Mouse (Mus musculus): ENCODE measurements around the gene Tns4. TPM values are rescaled to one million over a fixed set of nuclear protein-coding genes. Genes with fewer than 3 reads are reported as not detected.

Gene Tns4
- polyA plus RNA-seq, 1 experiment from 2014 or later = 0.09 TPM

DNA sequence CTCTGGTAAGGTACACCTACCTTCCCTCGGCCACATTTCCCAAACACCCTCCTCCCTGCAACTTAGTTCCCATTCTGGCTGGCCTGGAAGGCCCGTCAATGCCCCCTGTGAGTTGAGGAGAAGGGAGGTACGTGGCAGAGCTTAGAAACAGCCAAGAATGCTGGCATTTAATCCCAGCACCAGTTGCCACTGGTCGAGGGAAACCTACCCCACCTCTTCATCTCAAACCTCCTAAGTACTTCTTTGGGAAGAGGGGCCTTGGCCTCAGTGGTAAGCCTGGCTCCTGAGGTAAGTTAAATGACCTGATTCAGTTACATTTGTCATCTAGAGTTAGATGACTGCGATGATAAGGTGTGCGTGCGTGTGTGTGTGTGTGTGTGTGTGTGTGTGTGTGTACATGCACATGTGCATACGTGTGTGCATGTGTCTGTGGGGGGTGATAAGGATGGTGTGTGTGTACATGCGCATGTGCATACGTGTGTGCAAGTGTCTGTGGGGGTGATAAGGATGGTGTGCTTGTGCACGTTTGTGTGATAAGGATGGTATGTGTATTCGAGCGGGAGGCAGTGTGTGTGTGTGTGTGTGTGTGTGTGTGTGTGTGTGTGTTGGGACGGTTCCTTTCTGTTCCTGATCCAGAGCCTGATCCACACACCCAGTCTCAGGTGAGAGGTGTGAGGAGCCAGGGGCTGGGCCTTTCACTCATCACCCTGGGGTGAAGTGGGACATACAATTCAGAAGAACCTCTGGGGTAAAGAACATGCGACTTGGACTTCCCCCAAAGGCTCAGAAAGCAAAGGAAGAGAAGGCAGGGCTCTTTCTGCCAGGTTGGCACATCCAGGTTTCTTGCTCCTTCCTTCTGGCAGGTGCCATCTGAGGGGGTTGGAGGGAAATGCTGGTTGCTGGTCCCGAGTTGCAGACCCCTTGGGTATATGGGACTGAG, 47.0 kb downstream of the Tns4 start:
- Histone ChIP-seq H3K27me3 (replicated peaks) (no peaks in the 10 kb centered on the region), H3K27ac (replicated peaks) (peak overlapping the region; percentile 83), H3K9me3 (replicated peaks) (no peaks in the 10 kb centered on the region), H3K4me2 (peak overlapping the region; percentile 99), H3K4me1 (peaks cover 30% of the 10 kb centered on the region), H3K36me3 (no peaks in the 10 kb centered on the region), H3K4me3 (replicated peaks) (peak overlapping the region; percentile 65), H3K9ac (replicated peaks) (peak overlapping the region; percentile 77)
- ATAC-seq (ENCODE audit: low FRiP score) = no peak
- WGBS = 59% methylated on average over 16 of the region's 16 CpGs

DNA sequence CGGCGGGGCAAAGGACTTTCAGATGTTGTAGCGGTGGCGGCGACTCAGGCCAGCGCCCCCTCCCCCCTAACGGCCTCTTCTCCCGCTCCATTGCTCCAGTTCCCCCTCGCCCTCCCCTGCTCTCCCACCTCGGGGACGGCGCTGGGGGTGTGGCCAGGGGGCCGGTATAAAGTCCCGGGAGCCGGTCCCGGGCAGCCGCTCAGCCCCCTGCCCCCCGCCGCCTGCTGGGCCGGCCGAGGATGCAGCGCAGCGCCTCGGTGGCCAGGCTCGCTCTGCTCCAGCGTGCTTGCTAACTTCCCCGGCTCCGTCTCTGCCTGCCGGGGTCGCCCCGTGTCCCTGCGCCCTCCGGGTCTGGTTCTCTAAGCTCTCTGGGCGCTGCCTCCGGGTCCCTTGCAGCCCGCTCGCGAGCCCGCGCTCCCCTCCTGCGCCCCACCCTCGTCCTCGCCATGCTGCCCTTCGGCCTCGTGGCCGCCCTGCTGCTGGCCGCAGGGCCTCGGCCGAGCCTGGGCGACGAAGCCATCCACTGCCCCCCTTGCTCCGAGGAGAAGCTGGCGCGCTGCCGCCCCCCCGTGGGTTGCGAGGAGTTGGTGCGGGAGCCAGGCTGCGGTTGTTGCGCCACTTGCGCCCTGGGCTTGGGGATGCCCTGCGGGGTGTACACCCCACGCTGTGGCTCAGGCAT, 47.9 kb downstream of the Tns4 start, which contains the start of gene Igfbp4:
Gene Igfbp4, plus strand, starts transcription at position 194 of the 679 bp plus-strand sequence.
- Histone ChIP-seq H3K4me3 (replicated peaks) (peak within 1 kb of the TSS; percentile 65), H3K4me1 (peaks cover 29% of the 10 kb centered on the region), H3K4me2 (peak within 1 kb of the TSS; percentile 99), H3K9me3 (replicated peaks) (no peaks in the 10 kb centered on the region), H3K27ac (replicated peaks) (peak within 1 kb of the TSS; percentile 83), H3K36me3 (no peaks in the 10 kb centered on the region), H3K9ac (replicated peaks) (peak within 1 kb of the TSS; percentile 77), H3K27me3 (replicated peaks) (no peaks in the 10 kb centered on the region)
- under 1% methylated on average over 63 of the region's 63 CpGs for WGBS
- ATAC-seq (ENCODE audit: low FRiP score) = peak; percentile 66

DNA sequence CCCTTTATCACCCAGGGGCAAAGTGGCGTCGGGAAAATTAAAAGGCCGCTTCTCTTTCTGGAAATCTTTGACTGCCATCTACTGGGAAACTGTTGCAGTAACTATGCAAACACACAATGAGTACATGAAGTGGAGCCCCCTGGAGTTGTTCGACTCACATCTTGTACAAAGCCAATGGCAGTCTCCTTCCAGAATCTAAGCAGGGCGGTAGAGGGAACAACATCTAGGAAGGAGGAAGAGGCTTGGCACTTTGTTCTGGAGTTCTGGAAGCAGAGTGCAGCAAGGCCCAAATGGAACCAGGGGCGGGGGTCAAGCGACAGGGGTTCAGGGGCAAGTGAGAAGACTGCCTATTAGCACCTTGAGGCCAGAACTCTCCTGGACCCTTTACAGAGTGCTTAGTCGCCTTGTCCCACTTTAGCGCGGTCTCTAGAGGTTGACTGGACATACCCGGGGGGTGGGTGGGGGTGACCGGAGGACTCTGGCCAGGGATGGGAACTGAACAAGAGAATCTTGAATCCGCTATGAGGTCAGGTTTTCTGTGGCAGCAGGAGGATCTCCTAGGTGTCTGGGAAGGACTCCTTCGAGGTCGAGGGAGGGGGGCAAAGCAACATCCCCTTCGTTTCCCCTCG, 48.6 kb downstream of the Tns4 start:
- ATAC-seq (ENCODE audit: low FRiP score) = peak; percentile 28
- H3K9ac ChIP-seq (replicated peaks) = peak overlapping the region; percentile 77
- H3K36me3 ChIP-seq = no peaks in the 10 kb centered on the region
- peaks cover 29% of the 10 kb centered on the region for H3K4me1 ChIP-seq
- peak overlapping the region; percentile 83 for H3K27ac ChIP-seq (replicated peaks)
- no peaks in the 10 kb centered on the region for H3K9me3 ChIP-seq (replicated peaks)
- H3K4me3 ChIP-seq (replicated peaks) = peak overlapping the region; percentile 65
- WGBS = 2% methylated on average over 17 of the region's 17 CpGs
- H3K27me3 ChIP-seq (replicated peaks) = no peaks in the 10 kb centered on the region
- H3K4me2 ChIP-seq = peak overlapping the region; percentile 99

DNA sequence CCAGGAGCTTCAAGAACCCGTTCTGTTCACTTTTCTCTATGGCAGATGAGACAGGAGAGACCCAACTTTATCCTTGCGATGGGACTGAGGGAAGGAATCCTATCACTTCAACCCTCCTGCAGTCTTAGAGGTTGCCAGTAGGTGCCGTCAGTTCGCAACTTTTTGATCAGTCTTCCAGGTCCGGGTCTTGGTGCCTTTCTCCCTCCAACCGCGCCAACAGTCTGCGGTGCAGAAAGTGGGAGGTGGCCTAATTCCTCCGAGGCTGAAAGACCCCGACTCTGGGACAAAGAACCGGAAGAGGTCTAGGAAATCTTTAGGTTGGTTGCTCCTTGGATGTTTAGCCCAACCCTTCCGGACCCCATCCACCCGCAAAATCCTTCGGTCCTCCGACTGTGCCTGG, 49.3 kb downstream of the Tns4 start:
- Histone ChIP-seq H3K27me3 (replicated peaks) (no peaks in the 10 kb centered on the region), H3K4me2 (peak overlapping the region; percentile 99), H3K36me3 (no peaks in the 10 kb centered on the region), H3K4me3 (replicated peaks) (peak overlapping the region; percentile 65), H3K27ac (replicated peaks) (peak overlapping the region; percentile 83), H3K9ac (replicated peaks) (peak overlapping the region; percentile 77), H3K4me1 (peaks cover 29% of the 10 kb centered on the region), H3K9me3 (replicated peaks) (no peaks in the 10 kb centered on the region)
- WGBS = under 1% methylated on average over 15 of the region's 15 CpGs
- peak; percentile 85 for ATAC-seq (ENCODE audit: low FRiP score)

DNA sequence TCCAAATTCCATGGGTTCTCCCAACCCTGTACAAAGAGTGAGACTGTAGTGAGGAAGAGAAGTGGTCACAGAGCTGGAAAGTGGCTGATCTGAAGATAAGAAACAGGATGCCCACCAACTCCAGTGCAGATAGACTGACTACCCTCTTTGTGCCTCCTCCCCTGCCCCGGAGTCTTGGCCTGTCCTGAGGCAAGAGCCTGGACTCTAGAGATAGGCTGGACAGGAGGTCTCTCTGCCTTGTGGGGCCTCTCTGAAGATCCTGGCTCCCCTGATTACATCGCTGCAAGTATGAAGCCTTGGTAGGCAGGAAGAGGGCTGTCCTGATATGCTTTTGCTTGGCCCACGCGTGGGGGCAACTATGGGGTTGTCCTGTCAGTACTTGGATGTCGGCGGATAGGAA, 52.9 kb downstream of the Tns4 start:
- Histone ChIP-seq H3K4me3 (replicated peaks) (no peak overlapping the region), H3K27ac (replicated peaks) (no peak overlapping the region), H3K4me2 (no peak overlapping the region), H3K4me1 (peaks cover 14% of the 10 kb centered on the region), H3K27me3 (replicated peaks) (no peaks in the 10 kb centered on the region), H3K9me3 (replicated peaks) (no peaks in the 10 kb centered on the region), H3K36me3 (no peaks in the 10 kb centered on the region), H3K9ac (replicated peaks) (no peak overlapping the region)
- 88% methylated on average over 6 of the region's 6 CpGs for WGBS
- no peak for ATAC-seq (ENCODE audit: low FRiP score)

DNA sequence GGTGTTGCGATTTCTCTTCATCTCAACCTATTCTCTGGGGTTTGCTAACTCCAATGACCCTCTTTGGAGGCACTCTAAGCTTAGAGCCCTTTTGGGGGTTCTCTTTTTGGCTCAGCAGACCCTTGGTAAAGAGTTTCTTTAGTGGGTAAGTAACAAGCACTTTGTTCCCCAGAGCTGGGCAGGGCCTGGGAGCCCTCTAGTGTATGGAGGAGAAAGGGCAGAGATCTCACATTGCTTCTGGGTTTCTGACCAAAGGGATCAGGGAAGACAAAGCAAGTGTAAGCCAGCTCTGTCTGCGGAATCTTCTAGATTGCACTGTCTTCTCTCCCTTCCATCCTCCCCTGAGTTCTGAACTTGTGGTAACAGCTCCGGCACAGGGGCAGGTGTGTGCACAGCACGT, 53.8 kb downstream of the Tns4 start:
- WGBS = 73% methylated on average over 4 of the region's 4 CpGs
- Histone ChIP-seq H3K4me3 (replicated peaks) (no peak overlapping the region), H3K27ac (replicated peaks) (no peak overlapping the region), H3K9ac (replicated peaks) (no peak overlapping the region), H3K4me1 (peaks cover 5% of the 10 kb centered on the region), H3K9me3 (replicated peaks) (no peaks in the 10 kb centered on the region), H3K4me2 (no peak overlapping the region), H3K27me3 (replicated peaks) (no peaks in the 10 kb centered on the region), H3K36me3 (no peaks in the 10 kb centered on the region)
- ATAC-seq (ENCODE audit: low FRiP score) = no peak

DNA sequence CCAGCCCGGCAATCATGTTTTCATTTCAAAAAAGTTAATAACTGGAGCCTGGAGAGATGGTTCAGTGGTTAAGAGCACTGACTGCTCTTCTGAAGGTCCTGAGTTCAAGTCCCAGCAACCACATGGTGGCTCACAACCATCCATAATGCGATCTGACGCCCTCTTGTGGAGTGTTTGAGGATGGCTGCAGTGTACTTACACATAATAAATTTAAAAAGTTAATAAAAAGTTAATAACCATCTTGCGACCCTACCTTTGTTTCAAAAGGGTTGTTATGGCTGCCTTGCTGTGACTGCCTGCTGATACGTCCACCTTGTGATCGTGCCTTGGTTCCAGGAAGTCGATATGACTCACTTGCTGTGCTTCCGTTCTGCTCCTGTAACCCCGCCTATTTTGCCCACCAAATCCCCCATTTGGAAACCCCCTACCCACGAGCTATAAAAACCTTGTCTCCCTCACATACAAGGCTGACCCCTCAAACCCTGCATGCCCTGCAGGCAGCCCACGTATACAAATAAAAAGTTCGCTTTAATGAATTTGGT, 62.1 kb downstream of the Tns4 start:
- Histone ChIP-seq H3K4me2 (no peak overlapping the region), H3K9ac (replicated peaks) (no peak overlapping the region), H3K27ac (replicated peaks) (no peak overlapping the region), H3K27me3 (replicated peaks) (no peaks in the 10 kb centered on the region), H3K36me3 (no peaks in the 10 kb centered on the region), H3K4me1 (peaks cover 13% of the 10 kb centered on the region), H3K4me3 (replicated peaks) (no peak overlapping the region), H3K9me3 (replicated peaks) (no peaks in the 10 kb centered on the region)
- WGBS = 89% methylated on average over 12 of the region's 12 CpGs
- ATAC-seq (ENCODE audit: low FRiP score) = no peak

DNA sequence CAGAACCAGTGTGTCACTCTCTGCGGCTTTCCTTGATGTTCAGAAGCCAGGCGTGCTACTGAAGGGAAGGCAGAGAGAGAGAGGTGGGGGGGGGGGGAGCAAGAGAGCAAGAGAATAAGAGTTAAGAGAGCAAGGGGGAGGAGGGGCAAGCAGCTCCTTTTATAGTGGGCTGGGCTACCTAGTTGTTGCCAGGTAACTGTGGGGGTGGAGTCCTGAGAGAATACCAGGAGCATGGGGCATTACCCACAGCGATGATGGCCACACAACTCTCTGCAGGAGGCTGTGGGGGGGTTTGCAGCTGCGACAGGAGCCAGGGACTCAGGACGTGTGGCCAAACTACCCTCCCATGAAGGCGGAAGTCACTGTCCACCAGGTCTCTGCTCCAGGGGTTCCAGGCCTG, 63.2 kb downstream of the Tns4 start:
- no peaks in the 10 kb centered on the region for H3K9me3 ChIP-seq (replicated peaks)
- H3K4me1 ChIP-seq = peaks cover 13% of the 10 kb centered on the region
- WGBS = 80% methylated on average over 6 of the region's 6 CpGs
- H3K4me2 ChIP-seq = no peak overlapping the region
- no peak overlapping the region for H3K4me3 ChIP-seq (replicated peaks)
- H3K27me3 ChIP-seq (replicated peaks) = no peaks in the 10 kb centered on the region
- no peak overlapping the region for H3K27ac ChIP-seq (replicated peaks)
- H3K9ac ChIP-seq (replicated peaks) = no peak overlapping the region
- ATAC-seq (ENCODE audit: low FRiP score) = no peak
- H3K36me3 ChIP-seq = no peaks in the 10 kb centered on the region

DNA sequence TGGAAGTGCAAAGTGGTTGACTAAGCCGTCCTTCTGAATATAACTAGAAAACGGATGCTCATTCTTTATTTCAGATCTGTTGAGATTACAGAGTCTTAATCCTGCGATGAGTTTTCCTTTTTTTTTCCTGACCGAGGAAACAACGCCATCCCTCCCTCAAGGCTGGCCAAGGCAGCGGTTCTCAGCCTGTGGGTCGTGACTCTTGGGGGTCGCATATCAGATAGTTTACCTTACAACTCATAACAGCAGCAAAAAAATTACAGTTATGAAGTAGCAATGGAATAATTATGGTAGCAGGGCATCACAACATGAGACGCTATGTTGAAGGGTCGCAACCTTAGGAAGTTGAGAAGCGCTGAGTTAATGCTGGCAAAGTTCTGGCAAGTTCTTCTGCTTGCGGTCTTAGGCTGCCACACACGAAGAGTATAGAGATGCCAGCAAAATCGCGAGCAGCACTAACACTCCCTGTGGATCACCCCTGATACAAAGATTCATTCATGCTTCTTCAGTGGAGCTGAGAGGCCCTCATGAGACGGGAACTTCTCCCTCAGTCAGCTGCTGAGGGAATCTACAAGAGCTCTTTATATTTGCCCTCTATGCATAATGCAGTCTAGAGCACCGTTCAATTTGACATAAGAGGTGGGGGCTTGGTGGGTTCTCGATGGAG, 64.5 kb downstream of the Tns4 start:
- H3K27ac ChIP-seq (replicated peaks) = peak overlapping the region; percentile 62
- 48% methylated on average over 18 of the region's 18 CpGs for WGBS
- no peaks in the 10 kb centered on the region for H3K9me3 ChIP-seq (replicated peaks)
- H3K9ac ChIP-seq (replicated peaks) = peak overlapping the region; percentile 49; the same call in 1 of the 2 replicates
- H3K27me3 ChIP-seq (replicated peaks) = no peaks in the 10 kb centered on the region
- H3K4me1 ChIP-seq = peaks cover 13% of the 10 kb centered on the region
- no peaks in the 10 kb centered on the region for H3K36me3 ChIP-seq
- peak overlapping the region; percentile 59 for H3K4me3 ChIP-seq (replicated peaks)
- H3K4me2 ChIP-seq = peak overlapping the region; percentile 60
- ATAC-seq (ENCODE audit: low FRiP score) = peak; percentile 26; the same call in 1 of the 2 replicates

DNA sequence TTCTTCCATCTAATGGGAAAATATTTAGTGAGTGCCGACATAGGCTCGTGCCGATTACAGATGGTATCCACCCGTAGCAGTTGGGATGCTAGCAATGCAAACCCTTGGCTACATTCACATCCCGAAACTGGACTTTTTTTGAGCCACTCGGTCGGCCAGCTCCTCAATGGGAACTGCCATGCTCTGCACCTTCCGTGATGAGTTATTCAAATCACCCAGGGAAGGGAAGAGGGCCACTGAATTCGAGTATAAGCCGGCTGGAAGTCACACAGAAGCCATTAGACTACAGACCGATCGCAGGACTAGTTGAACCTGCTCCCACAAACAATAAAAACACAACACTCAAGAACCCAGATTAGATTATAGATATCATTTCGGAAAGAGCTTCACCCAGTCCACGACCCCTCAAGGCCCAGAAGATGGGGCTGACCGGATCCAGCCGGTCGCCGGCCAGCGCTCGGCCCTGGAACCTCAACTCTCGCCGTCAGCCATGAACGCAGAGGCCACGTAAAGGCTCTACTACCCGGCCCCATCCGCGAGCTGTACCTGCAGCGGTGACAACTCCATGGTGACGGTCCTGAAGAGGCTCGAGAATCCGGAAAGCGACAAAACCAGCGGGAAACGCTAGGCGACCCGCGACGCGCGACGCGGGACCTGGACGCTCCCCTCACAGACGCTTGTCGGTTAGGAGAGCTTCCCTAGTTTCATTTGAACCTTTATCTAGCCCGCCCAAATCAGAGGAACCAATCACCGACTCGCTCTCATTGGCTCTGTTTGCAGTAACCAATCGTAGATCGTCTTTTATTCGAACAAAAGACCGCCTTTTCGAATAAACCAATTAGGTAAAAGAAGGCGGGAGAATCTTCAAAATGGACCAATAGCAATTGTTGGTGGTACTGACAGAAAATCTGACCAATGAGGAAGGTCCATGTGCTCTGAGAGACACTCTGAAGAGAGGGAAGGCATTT, 65.3 kb downstream of the Tns4 start, which contains the start of gene Top2a:
Gene Top2a, minus strand, starts transcription at position 690 of the 968 bp plus-strand sequence.
- H3K9me3 ChIP-seq (replicated peaks) = no peaks in the 10 kb centered on the region
- H3K36me3 ChIP-seq = no peaks in the 10 kb centered on the region
- H3K27me3 ChIP-seq (replicated peaks) = no peaks in the 10 kb centered on the region
- H3K9ac ChIP-seq (replicated peaks) = peak within 1 kb of the TSS; percentile 49
- H3K27ac ChIP-seq (replicated peaks) = peak within 1 kb of the TSS; percentile 62
- peak within 1 kb of the TSS; percentile 59 for H3K4me3 ChIP-seq (replicated peaks)
- peak; percentile 96 for ATAC-seq (ENCODE audit: low FRiP score)
- under 1% methylated on average over 54 of the region's 54 CpGs for WGBS
- peaks cover 13% of the 10 kb centered on the region for H3K4me1 ChIP-seq
- peak within 1 kb of the TSS; percentile 86 for H3K4me2 ChIP-seq

All from neural tube, embryonic 15.5 days (tissue).